Mouse (Mus musculus) cerebellum, adult 8-10 months (tissue): ENCODE measurements around the gene Itgb3bp.

Experiments used
- DNase-seq: peaks from one replicate; pipeline ENCODE4 v3.0.0; 2022

Gene Itgb3bp

GRCm38 (mm10) chr4:99715783-99716416, 213.7 kb downstream of the Itgb3bp start:
- DNase-seq, result no peak
